Comparison of ENCODE assay signal across 17 mouse cellular contexts in genomic region chr3:142434786-142435168, GRCm38 (mm10). TPM values are rescaled to one million over a fixed set of nuclear protein-coding genes. Genes with fewer than 3 reads are reported as not detected.
DNase-seq lines count a peak whose midpoint lies in the region; ATAC-seq and TF ChIP-seq lines count a peak whose summit lies in the region.
"Had no signal": no experiment of that assay in that cellular context is flagged by ENCODE, and none has a peak within 500 bp of the region (broad histone marks: within the 10 kb centered on the region; RNA-seq: fewer than 3 reads in every experiment).

No protein-coding gene starts in this region.

- intact Hi-C loops in gastrocnemius, adult 2 months (cut with DNase I), result no loop called here

- no peak overlapping the region for H3K4me3 ChIP-seq in gastrocnemius, adult 2 months
- H3K4me3 ChIP-seq in hindbrain, embryonic 10.5 days, result no peak overlapping the region
- no peak overlapping the region for H3K4me3 ChIP-seq in hindbrain, embryonic 12.5 days
- H3K4me3 ChIP-seq in liver, embryonic 15.5 days (replicated peaks), result no peak overlapping the region
- no peak overlapping the region for H3K4me3 ChIP-seq in forebrain, postnatal 0 days (ENCODE audit: low read depth, low read length)
- H3K4me3 ChIP-seq: forebrain, embryonic 13.5 days; hindbrain, embryonic 15.5 days had no signal

- H3K9ac ChIP-seq in hindbrain, embryonic 12.5 days, result no peak overlapping the region
- no peak overlapping the region for H3K9ac ChIP-seq in liver, embryonic 15.5 days
- H3K9ac ChIP-seq in forebrain, postnatal 0 days, result no peak overlapping the region
- H3K9ac ChIP-seq: forebrain, embryonic 13.5 days; hindbrain, embryonic 15.5 days had no signal

- H3K27me3 ChIP-seq in hindbrain, embryonic 10.5 days (ENCODE audit: insufficient read depth, poor library complexity, severe bottlenecking), result no peaks in the 10 kb centered on the region
- no peaks in the 10 kb centered on the region for H3K27me3 ChIP-seq in hindbrain, embryonic 12.5 days
- 0 out of 2 replicates have a peak, but pooled peaks cover 18% of the 10 kb centered on the region for H3K27me3 ChIP-seq in liver, embryonic 15.5 days
- no peaks in the 10 kb centered on the region for H3K27me3 ChIP-seq in forebrain, postnatal 0 days (ENCODE audit: insufficient read depth, low read length)
- H3K27me3 ChIP-seq: CH12.LX; forebrain, embryonic 13.5 days; hindbrain, embryonic 15.5 days had no signal

- H3K4me2 ChIP-seq in hindbrain, embryonic 12.5 days (replicated peaks), result no peak overlapping the region
- H3K4me2 ChIP-seq in liver, embryonic 15.5 days, result no peak overlapping the region
- H3K4me2 ChIP-seq in forebrain, postnatal 0 days (ENCODE audit: low read depth), result no peak overlapping the region
- H3K4me2 ChIP-seq: forebrain, embryonic 13.5 days; hindbrain, embryonic 15.5 days had no signal

- no peak for TF ChIP-seq CTCF in gastrocnemius, adult 2 months (IDR thresholded peaks at IDR 0.05)
- no peak for TF ChIP-seq CTCF in forebrain, postnatal 0 days (IDR thresholded peaks at IDR 0.05; ENCODE audit: low read depth)

- no peaks in the 10 kb centered on the region for H3K9me3 ChIP-seq in hindbrain, embryonic 10.5 days
- no peaks in the 10 kb centered on the region for H3K9me3 ChIP-seq in hindbrain, embryonic 12.5 days (replicated peaks)
- no peaks in the 10 kb centered on the region for H3K9me3 ChIP-seq in liver, embryonic 15.5 days (replicated peaks)
- H3K9me3 ChIP-seq in forebrain, postnatal 0 days (ENCODE audit: low read length), result no peaks in the 10 kb centered on the region
- H3K9me3 ChIP-seq: forebrain, embryonic 13.5 days; hindbrain, embryonic 15.5 days had no signal

- WGBS in hindbrain, embryonic 10.5 days, result 53% methylated on average over 4 of the region's 4 CpGs
- 49% methylated on average over 4 of the region's 4 CpGs for WGBS in hindbrain, embryonic 12.5 days
- WGBS in liver, embryonic 15.5 days (ENCODE audit: insufficient replicate concordance), result 39% methylated on average over 4 of the region's 4 CpGs
- 75% methylated on average over 4 of the region's 4 CpGs for WGBS in forebrain, postnatal 0 days

- no peak for DNase-seq in gastrocnemius, adult 2 months
- DNase-seq in gastrocnemius, postnatal 4 days (ENCODE audit: low spot score in 2 of 2), result no peak
- peak; percentile 11 for DNase-seq in hindbrain, embryonic 10.5 days (ENCODE audit: low spot score)
- DNase-seq in ZHBTc4 (ENCODE audit: low read depth, low spot score), result peak; percentile 16
- no peak for DNase-seq in forebrain, postnatal 0 days
- DNase-seq in lung, adult 18-20 months, result no peak
- DNase-seq: adrenal gland, adult 2 months; cerebellum, adult 9-11 months; kidney, adult 9 months; kidney, postnatal 36 days; thymus, postnatal 4 days had no signal

- peaks cover 31% of the 10 kb centered on the region for H3K4me1 ChIP-seq in hindbrain, embryonic 10.5 days (replicated peaks)
- 0 out of 2 replicates have a peak, but pooled peaks cover 5% of the 10 kb centered on the region for H3K4me1 ChIP-seq in hindbrain, embryonic 12.5 days
- H3K4me1 ChIP-seq in liver, embryonic 15.5 days (replicated peaks), result no peaks in the 10 kb centered on the region
- no peaks in the 10 kb centered on the region for H3K4me1 ChIP-seq in forebrain, postnatal 0 days (ENCODE audit: insufficient read depth)
- H3K4me1 ChIP-seq: forebrain, embryonic 13.5 days; hindbrain, embryonic 15.5 days had no signal

- no peaks in the 10 kb centered on the region for H3K36me3 ChIP-seq in hindbrain, embryonic 10.5 days
- no peaks in the 10 kb centered on the region for H3K36me3 ChIP-seq in hindbrain, embryonic 12.5 days
- no peaks in the 10 kb centered on the region for H3K36me3 ChIP-seq in liver, embryonic 15.5 days (replicated peaks)
- H3K36me3 ChIP-seq in forebrain, postnatal 0 days (ENCODE audit: insufficient read depth), result no peaks in the 10 kb centered on the region
- H3K36me3 ChIP-seq: hindbrain, embryonic 15.5 days had no signal

- no peak for ATAC-seq in hindbrain, embryonic 12.5 days (ENCODE audit: low FRiP score)
- ATAC-seq in liver, embryonic 15.5 days (ENCODE audit: insufficient read depth), result 0 out of 2 replicates have a peak, but pooled peaks have one; percentile 28
- no peak for ATAC-seq in forebrain, postnatal 0 days
- ATAC-seq: forebrain, embryonic 13.5 days; lung, postnatal 0 days had no signal

- H3K27ac ChIP-seq in gastrocnemius, adult 2 months, result peak overlapping the region; percentile 70
- H3K27ac ChIP-seq in hindbrain, embryonic 10.5 days, result peak overlapping the region; percentile 71
- H3K27ac ChIP-seq in hindbrain, embryonic 12.5 days, result no peak overlapping the region
- H3K27ac ChIP-seq in liver, embryonic 15.5 days (replicated peaks), result no peak overlapping the region
- H3K27ac ChIP-seq in forebrain, postnatal 0 days (ENCODE audit: low read depth, low read length), result no peak overlapping the region
- H3K27ac ChIP-seq: forebrain, embryonic 13.5 days; hindbrain, embryonic 15.5 days had no signal

RNA-seq across cellular contexts. Expression of gene Pdlim5, which starts 39.3 kb away (rescaled TPM):
- total RNA-seq in gastrocnemius, adult 2 months (2021), result 100 to 1,000 TPM; 585 to 709 TPM
- 100 to 1,000 TPM; 353 to 367 TPM for total RNA-seq in gastrocnemius, postnatal 4 days (2021)
- polyA plus RNA-seq in hindbrain, embryonic 10.5 days (2016; fragmentation: Nextera tagmentation; extraction: Ambion mirVana), result 14.6 and 19.3 TPM in 2 replicates
- 20.2 and 21.9 TPM in 2 replicates for polyA plus RNA-seq in hindbrain, embryonic 12.5 days (2016; fragmentation: Nextera tagmentation; extraction: Ambion mirVana)
- 11.9 and 12.3 TPM in 2 replicates for polyA plus RNA-seq in liver, embryonic 15.5 days (2015; fragmentation: Nextera tagmentation; extraction: Ambion mirVana)
- total RNA-seq in forebrain, postnatal 0 days (2014; rRNA removed), result 15.9 and 20.1 TPM in 2 replicates
- polyA plus RNA-seq in forebrain, postnatal 0 days (2015; fragmentation: Nextera tagmentation; extraction: Ambion mirVana), result 7.4 and 12.2 TPM in 2 replicates

RNA-seq across cellular contexts. Expression of gene Gbp5, which starts 59.0 kb away (rescaled TPM):
- 1 to 10 TPM; 1.5 to 5.5 TPM for total RNA-seq in gastrocnemius, adult 2 months (2021)
- 1 to 10 TPM; 3.0 TPM for total RNA-seq in gastrocnemius, postnatal 4 days (2021)
- polyA plus RNA-seq in hindbrain, embryonic 10.5 days (2016; fragmentation: Nextera tagmentation; extraction: Ambion mirVana), result 0.07 TPM in 1 of 2 replicates, not detected in the other
- 0.05 TPM in 1 of 2 replicates, not detected in the other for polyA plus RNA-seq in hindbrain, embryonic 12.5 days (2016; fragmentation: Nextera tagmentation; extraction: Ambion mirVana)
- 0.07 and 0.13 TPM in 2 replicates for polyA plus RNA-seq in liver, embryonic 15.5 days (2015; fragmentation: Nextera tagmentation; extraction: Ambion mirVana)
- total RNA-seq in forebrain, postnatal 0 days (2014; rRNA removed), result 0.29 and 0.85 TPM in 2 replicates
- 0.25 and 0.36 TPM in 2 replicates for polyA plus RNA-seq in forebrain, postnatal 0 days (2015; fragmentation: Nextera tagmentation; extraction: Ambion mirVana)
- polyA plus RNA-seq: forebrain, embryonic 13.5 days had no signal

Comparison
In these comparisons a context has a peak if more than half of its experiments do, and no peak if none do; other contexts are left out.
1. H3K27ac ChIP-seq: peak in gastrocnemius, adult 2 months (single experiment) and hindbrain, embryonic 10.5 days (single experiment); none in hindbrain, embryonic 12.5 days (single experiment), liver, embryonic 15.5 days (single experiment) and forebrain, postnatal 0 days (single experiment).
2. DNase-seq: peak in hindbrain, embryonic 10.5 days (single experiment) and ZHBTc4 (single experiment); none in gastrocnemius, adult 2 months (single experiment), gastrocnemius, postnatal 4 days (0 of 2), forebrain, postnatal 0 days (single experiment) and lung, adult 18-20 months (0 of 2).